Mouse (Mus musculus) retina, embryonic 14.5 days (tissue): ENCODE measurements at regions not wholly inside any gene's neighbourhood (a gene's known extent, or its start where the extent isn't known, plus 50 kb on each side); places are given as distances from the start of the nearest gene placed in this dataset.

Source experiments
- DNase-seq: peaks from one replicate; pipeline ENCODE4 v3.0.0-alpha.2; 2015; ENCODE audit warnings: low spot score

DNA sequence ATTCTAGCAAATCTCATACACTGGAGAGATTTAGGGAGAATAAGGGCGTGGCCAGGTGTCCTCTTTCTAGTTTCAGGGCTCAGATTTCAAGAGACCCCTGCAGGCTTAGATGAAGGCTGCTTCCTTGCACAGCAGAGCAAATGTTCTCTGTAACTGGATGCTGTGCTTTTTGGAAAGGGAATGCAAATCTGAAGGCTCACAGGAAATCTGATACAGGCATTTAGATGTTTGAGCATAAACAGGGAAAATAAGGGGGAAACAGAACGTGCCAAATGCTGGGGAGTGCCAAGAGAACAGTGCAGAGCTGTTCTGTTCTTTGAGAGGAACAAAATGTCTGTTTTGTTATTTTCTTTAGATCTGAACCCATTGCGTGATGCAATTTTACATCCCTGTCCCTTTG, 161.0 kb upstream of the Samsn1 start:
- DNase-seq = no peak

DNA sequence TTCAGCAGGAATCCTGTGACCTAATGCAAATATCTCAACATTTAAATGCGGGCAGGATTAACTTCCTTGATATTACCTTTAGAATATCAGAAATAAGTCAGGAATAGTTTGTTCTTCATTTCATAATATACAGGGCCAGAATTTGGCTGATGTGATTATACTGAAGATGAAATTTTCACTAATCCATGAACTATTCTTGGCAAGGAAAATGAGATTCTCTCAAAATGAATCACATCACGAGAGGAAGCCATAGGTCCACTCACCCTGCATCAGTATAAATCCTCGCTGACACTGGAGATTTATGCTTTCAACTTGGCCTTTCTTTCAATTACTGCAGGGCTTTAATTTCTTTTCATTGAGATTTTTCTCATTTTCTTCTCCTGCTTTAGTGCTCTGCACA, 159.5 kb upstream of the Samsn1 start:
- no peak for DNase-seq

DNA sequence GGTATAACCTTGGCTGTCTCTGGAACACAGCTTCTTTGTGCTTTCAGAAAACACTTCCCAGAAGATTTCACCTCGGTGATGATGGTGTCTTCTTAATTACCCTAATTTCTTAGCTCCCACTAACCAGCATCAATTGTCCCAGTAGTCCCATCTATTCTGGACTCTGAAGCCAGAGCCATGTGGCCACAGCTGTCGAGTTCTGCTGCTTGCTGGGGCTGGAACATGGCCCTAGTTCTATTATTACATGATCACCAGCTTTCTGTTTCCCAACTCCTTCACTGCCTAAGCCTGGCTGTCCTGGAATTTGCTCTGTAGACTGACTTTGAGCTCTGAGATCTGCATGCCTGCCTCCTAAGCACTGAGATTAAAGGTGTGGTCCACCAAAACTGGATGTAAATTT, 145.6 kb upstream of the Samsn1 start:
- no peak for DNase-seq

- no peak for DNase-seq
Measured at GRCm38 (mm10) chr16:76160879-76161278, 138.8 kb upstream of the Samsn1 start.

- no peak for DNase-seq
Measured at GRCm38 (mm10) chr16:76158585-76158984, 136.5 kb upstream of the Samsn1 start.

DNA sequence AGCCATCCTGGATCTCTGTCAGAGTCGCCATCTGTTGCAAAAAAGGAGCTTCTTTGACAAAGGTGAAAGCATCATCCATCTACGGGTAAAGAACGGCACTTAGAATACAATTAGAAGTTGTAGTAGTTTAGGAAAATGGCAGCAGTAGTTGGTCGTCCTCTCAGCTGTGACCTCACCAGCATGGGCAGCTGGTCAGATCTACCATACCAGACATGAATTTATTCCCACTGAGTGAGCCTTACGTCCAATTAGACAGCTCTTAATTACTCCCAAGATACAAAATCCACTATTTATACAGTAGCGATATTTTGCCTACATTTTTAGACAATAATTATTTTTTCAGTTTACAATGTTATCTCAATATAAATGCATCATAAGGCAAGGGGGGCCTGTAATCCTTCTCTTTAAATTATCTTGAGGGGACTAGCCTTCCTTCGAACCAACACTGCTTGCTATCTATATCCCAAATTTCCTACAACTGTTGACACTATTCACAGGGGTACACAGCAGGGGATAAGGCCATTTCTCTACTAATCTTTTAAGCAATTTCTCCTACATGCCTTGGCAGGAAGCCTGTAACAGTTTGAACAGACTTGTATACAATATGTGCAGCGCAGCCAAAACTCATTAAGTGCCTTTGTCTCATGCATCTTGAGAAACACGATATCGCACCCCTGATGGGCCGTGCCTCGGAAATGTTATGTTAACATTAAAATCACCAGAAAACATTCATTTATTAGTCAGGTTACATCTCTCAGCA, 131.9 kb upstream of the Samsn1 start:
- DNase-seq = peak; percentile 8

- no peak for DNase-seq
Measured at GRCm38 (mm10) chr16:76149581-76149980, 127.5 kb upstream of the Samsn1 start.

DNA sequence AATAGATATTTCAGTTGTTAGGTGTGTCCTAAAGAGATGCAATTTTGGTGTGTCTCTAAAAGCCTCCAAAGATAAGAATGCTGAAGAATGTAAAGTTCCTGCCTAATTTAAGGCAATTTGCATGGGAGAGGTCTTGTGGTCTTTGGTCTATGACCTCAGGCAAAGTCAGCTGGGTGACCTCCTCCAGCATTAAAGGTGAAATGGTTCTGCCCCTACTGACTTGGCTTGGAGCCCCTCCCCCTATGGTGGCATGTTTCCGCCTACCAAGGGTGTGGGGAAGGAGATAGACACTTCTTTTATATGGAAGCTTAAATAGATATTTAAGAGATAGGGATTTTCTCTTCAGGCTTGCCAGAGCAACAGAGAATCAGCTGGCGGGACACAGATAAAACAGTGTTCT, 111.8 kb upstream of the Samsn1 start:
- DNase-seq = no peak

DNA sequence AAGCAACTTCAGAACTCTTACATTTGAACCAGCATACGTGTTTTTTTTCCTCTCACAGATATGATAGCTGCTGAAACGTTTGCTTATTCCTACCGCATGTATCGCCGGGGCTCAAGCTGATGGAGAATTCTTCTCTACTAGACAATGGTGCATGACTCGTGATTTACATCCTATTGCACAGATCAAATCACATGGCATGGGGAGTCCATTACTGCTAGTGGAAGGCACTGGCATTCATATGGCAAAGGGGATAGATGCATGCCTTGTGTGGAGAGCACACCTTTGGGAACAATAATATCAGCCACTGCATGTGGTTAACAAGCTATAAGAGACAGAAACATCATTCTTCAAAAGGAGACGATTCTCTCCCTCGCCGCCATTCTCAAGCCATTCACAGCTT, 108.4 kb upstream of the Samsn1 start:
- no peak for DNase-seq

DNA sequence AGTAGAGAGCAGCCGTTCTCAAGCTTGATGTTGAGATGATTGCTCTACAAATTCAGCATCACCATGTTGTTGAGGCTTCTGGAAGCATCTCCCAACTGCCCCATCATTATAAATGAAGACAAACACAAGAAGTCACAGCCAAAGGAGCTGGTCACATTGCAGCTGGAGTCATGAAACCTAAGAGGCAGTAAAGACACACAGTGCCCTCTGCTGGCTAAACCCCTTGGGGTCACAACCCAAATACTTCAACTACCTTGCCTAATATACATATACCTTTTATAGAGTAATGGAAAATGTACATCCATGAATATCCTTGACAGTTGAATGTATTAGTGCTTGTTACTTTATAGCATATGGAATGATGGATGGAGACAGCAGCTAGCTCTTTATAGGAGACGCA, 107.9 kb upstream of the Samsn1 start:
- DNase-seq = peak; percentile 43

GRCm38 (mm10) chr16:76123021-76123384, 100.9 kb upstream of the Samsn1 start:
- DNase-seq = peak; percentile 41

DNA sequence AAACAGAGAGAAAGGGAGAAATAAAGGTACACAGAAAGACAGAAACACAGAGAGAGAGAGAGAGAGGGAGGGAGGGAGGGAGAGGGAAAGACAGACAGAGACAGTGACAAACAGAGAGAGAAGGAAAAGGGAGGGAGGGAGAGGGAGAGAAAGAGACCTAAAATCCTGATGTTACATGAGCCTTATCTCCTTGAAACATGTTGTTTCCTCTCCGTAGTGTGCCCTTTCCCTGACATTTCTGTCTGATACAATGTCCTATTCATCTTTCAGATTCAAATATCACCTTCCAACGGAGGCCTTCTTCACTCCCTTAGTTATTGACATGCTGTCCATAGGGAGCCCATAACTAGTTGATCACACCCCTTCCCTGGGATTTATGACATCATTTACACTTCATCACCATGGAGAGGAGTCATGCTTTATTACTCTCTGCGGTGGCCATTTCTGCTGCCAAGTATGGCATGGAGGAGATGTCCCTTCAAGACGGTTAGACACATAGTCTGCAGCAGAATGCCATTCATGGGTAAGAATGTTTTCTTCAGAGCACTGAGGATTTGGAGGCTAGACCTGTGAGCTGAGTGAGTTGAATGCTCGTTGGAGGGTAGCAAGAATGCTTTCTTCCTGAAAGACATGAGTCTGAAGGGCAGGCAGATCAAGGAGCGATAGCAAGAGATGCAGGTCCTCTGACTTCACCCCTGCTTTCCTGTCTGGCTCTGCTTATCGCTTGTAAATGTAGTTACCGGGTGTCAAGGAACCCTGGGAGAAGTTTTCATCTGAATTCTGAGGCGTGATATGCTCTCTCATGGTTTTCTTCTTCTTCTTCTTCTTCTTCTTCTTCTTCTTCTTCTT, 100.3 kb upstream of the Samsn1 start:
- DNase-seq = peak; percentile 9

DNA sequence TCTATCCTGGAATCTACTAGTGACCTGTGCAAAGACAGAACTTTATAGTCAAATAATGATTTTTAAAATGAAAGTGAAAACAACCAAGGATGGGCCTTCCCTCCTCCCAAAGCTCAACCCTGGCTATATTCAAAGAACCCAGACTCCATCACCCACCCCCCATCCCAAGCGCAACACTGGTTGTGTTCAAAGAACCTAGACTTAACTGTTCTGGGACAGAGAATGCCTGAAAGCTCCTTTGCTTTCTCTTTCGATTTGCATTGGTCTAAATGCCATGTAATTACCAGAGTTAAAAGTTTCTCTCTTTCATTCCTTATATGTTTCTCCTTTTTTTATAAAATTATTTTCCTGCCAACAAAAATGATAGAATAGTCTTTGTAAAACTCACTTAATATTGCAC, 98.6 kb upstream of the Samsn1 start:
- no peak for DNase-seq

DNA sequence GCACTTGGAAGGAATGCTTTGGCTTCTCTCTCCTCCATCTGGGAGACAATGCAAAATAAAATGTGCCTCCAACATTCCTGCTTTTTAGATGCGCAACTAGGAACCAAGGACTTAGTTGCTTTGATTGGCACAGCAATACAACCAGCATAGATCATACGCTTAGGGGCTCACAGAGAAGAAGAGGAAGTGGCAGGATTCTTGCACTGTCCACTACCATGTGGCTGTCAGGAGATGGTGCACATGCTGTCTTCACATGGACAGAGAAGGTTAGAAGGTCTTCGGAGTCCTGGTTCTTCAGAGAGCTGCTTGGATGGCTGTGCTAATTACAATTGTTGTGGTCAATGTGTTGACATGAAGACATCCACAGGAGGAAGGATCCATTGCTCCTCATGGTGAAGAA, 88.3 kb upstream of the Samsn1 start:
- no peak for DNase-seq

GRCm38 (mm10) chr16:76108464-76108863, 86.4 kb upstream of the Samsn1 start:
- DNase-seq = no peak

DNA sequence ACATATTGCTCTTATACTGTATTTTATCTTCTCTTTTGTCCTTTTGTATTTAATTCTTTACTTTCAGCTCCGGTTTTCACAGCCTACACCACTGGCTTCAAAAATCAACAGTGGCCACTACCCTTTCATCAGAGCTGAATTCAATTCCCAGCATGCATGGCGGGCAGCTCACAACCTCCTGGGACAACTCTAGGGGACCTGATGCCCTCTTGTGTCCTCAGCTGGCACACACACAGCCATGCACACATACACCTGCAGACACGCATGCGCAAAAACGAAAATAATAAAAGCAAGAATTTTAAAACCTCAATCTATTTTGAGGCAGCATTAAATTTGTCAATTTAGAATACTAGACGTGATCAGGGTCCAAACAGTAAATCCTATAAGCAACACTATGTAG, 82.6 kb upstream of the Samsn1 start:
- no peak for DNase-seq

DNA sequence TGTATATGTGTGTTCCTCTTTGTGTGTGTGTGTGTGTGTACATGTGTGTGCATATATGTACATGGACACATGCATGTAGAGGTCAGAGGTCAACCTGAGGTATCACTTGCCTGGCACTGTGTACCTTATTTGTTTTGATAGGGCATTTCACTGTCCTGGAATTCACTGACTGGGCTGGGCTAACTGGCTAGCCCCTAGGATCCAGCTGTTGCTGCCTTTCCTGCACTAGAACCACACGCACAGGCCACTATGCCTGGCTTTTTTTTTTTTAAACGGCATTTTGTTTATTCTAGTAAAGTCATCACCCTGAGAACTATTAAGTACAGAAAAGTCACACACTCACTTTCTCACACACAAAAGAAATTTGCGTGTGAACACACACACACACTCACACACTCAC, 79.7 kb upstream of the Samsn1 start:
- DNase-seq = no peak

DNA sequence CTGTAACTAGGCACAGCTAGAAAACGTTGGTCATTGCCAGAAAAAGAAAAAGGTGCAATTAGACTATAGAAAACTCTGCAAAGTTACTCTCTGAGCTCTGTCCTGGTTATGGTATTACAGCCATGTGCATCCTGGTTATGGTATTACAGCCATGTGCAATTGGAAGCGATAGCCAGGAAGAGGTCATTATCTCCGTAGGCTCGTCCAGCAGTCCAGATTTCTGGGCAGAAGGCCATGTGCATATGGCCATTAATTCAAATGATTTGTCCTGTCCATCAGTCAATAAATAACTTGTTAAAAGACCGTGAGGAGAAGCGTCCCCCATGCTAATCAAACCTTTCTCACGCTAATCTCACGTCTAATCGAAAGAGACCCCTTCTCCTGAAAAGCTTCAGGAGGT, 75.7 kb upstream of the Samsn1 start:
- peak; percentile 13 for DNase-seq

DNA sequence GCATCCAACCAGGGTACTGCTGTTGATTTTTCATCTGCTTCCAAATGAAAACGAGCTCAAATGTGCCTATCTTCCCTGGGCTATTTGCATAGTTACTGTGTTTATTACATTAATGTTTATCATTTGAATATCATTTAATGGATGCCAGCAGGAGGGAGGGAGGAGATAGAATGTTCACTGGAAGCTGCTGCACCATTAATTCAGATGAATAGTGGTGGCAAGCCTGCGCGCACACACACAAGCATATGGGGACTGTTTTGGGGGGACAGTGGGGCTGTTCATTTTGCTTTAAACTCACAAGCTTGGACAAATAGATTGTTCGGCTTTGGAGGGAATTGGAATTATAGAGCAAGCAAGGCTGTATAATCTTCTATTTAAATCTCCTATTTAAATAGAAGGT, 74.3 kb upstream of the Samsn1 start:
- DNase-seq = no peak

- DNase-seq = no peak
Measured at GRCm38 (mm10) chr16:76085363-76085762, 63.3 kb upstream of the Samsn1 start.

DNA sequence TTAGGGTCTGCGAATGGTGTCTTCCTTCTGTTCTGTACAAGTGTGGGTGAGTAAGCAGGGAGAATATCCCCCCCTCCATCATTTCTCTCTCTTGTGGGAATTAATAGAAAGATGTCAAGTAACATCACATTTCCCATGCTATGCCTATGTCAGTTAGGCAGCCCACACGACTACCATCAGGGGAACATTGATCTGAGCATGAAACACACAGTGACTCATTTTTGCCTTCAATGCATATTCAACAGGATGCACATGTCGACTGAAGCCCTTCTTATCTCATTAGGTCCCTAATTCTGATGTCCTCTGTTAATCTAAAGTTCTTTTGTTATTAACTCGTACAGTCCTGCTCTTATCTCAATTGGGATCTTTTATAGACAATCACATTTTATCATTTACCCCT, 60.4 kb upstream of the Samsn1 start:
- DNase-seq = peak; percentile 75

DNA sequence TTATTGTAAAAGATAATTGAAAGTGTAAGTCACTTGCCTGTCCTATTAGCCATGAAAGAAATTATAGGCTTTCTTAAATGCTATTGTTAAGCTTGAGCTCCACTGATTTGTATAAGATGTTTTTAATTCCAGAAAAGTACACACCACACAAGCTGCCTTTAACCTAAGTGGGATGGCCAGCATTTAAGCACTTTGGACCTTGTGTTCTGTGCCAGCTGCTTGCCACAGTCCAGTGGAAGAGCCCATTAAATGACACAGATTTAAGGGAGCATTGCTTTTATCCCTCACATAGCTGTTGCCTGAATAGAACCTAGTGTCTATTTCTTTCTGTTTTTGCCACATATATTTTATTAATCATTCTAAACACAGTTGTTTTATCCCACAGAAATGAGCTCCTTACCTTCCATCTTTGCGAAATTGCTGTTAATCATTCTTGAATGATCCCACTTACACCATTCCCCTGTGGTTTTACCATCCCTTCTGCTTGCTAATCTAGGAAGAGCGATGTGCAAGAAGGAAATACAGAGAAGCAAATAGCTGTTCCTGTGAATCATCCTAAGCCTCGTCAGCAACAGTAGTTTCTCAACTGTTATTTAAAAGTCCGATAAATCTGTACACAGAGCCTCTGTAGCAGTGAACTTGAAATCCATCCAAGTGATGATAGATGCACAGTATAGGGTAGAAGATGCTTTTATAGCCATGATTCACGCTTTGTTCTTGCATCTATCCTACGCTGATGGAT, 57.9 kb upstream of the Samsn1 start:
- DNase-seq = no peak

- no peak for DNase-seq
Measured at GRCm38 (mm10) chr16:76078219-76078618, 56.1 kb upstream of the Samsn1 start.
